Mouse (Mus musculus) midbrain, embryonic 13.5 days (tissue): ENCODE data around the gene Tsks. TPM values are rescaled to one million over a fixed set of nuclear protein-coding genes. Genes with fewer than 3 reads are reported as not detected.

Experiments used
- ATAC-seq: fragments of 200-750 bp; cut with Nextera tagmentation; 2 replicates; pipeline ENCODE4 v1.8.0; 2017; ENCODE audit warnings: mild to moderate bottlenecking, moderate TSS enrichment, moderate library complexity
- H3K27ac ChIP-seq: fragments of 300-500 bp; sonication (generic); 2 replicates; pipeline ENCODE4 v1.5.1; 2015; ENCODE audit warnings: inconsistent platforms, mild to moderate bottlenecking, moderate library complexity
- H3K27me3 ChIP-seq: fragments of 300-500 bp; sonication (generic); 2 replicates; pipeline ENCODE4 v1.6.1; 2015; ENCODE audit warnings: mild to moderate bottlenecking, inconsistent platforms
- H3K36me3 ChIP-seq: fragments of 300-500 bp; sonication (generic); 2 replicates; pipeline ENCODE4 v1.6.1; 2015; ENCODE audit warnings: mild to moderate bottlenecking, inconsistent platforms
- H3K4me1 ChIP-seq: fragments of 300-500 bp; sonication (generic); replicated peaks from 2 replicates; pipeline ENCODE4 v1.6.1; 2015; ENCODE audit warnings: inconsistent platforms
- H3K4me2 ChIP-seq: fragments of 300-500 bp; sonication (generic); replicated peaks from 2 replicates; pipeline ENCODE4 v1.6.1; 2015; ENCODE audit warnings: moderate library complexity, mild to moderate bottlenecking, inconsistent platforms
- H3K4me3 ChIP-seq: fragments of 300-500 bp; sonication (generic); replicated peaks from 2 replicates; pipeline ENCODE4 v1.5.1; 2015; ENCODE audit warnings: mild to moderate bottlenecking, inconsistent platforms
- H3K9ac ChIP-seq: fragments of 300-500 bp; sonication (generic); replicated peaks from 2 replicates; pipeline ENCODE4 v1.6.1; 2015; ENCODE audit warnings: mild to moderate bottlenecking, inconsistent platforms
- H3K9me3 ChIP-seq: fragments of 300-500 bp; sonication (generic); 2 replicates; pipeline ENCODE4 v1.6.1; 2016; ENCODE audit warnings: mild to moderate bottlenecking, inconsistent platforms
- WGBS: fragments of 180-500 bp; shearing (Covaris S2); methylation state at CpG from one replicate; pipeline ENCODE4 v1.1.7; 2015; 5-methylcytosine and 5-hydroxymethylcytosine counted together
- polyA plus RNA-seq: library from polyadenylated mRNA; unstranded; fragments of >200 nt; fragmentation: Nextera tagmentation; extraction: Ambion mirVana; gene quantifications from 2 replicates; pipeline ENCODE4 v1.2.1, GENCODE M21; 2015

The Tsks gene
- 0.17 TPM in 1 of 2 replicates, not detected in the other for polyA plus RNA-seq

DNA sequence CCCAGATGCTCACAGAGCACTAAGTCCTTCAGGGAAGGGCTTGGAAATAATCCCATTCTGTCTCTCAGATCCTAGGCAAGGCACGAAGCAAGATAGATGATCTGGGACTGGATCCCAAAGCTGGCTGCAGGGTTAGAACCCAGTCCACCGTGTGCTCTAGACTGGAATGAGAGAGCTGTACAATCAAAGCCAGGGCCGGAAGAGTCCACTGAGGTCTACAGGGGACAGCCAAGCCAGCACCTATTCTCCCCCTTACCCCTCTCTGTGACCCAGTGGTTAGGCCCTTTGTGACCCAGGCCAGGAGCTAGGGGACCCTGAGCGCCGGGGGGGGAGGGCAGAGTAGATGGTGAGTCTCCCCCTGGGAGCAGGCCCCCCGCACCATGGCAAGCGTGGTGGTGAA is at the start of gene Tsks:
Gene Tsks (plus strand): TSS at position 301 of the 400 bp plus-strand sequence.
- no peak for ATAC-seq
- 81% methylated on average over 7 of the region's 7 CpGs for WGBS
- no peaks in the 10 kb centered on the region for H3K36me3 ChIP-seq
- H3K4me2 ChIP-seq: no peak within 1 kb of the TSS
- H3K4me1 ChIP-seq: no peaks in the 10 kb centered on the region
- H3K9ac ChIP-seq: no peak within 1 kb of the TSS
- no peaks in the 10 kb centered on the region for H3K9me3 ChIP-seq
- peaks cover 5% of the 10 kb centered on the region; the same call in 1 of the 2 replicates for H3K27me3 ChIP-seq
- H3K27ac ChIP-seq: no peak within 1 kb of the TSS
- H3K4me3 ChIP-seq: no peak within 1 kb of the TSS

GRCm38 (mm10) chr7:44894175-44894574 is 48.8 kb upstream of the Tsks start:
- Histone ChIP-seq H3K4me1 (peaks cover 76% of the 10 kb centered on the region), H3K4me2 (no peak overlapping the region; the same call in 1 of the 2 replicates), H3K36me3 (peaks cover 20% of the 10 kb centered on the region), H3K27me3 (no peaks in the 10 kb centered on the region), H3K9ac (no peak overlapping the region), H3K9me3 (no peaks in the 10 kb centered on the region), H3K27ac (peak overlapping the region; percentile 95), H3K4me3 (no peak overlapping the region)
- 94% methylated on average over 3 of the region's 3 CpGs for WGBS
- no peak for ATAC-seq

GRCm38 (mm10) chr7:44895206-44895592 is 47.8 kb upstream of the Tsks start:
- Histone ChIP-seq H3K4me1 (peaks cover 68% of the 10 kb centered on the region), H3K4me3 (peak overlapping the region; percentile 56), H3K9me3 (no peaks in the 10 kb centered on the region), H3K27me3 (no peaks in the 10 kb centered on the region), H3K27ac (peak overlapping the region; percentile 95), H3K4me2 (peak overlapping the region; percentile 82), H3K36me3 (peaks cover 23% of the 10 kb centered on the region), H3K9ac (peak overlapping the region; percentile 28; the same call in 1 of the 2 replicates)
- 23% methylated on average over 7 of the region's 7 CpGs for WGBS
- ATAC-seq: no peak; the same call in 1 of the 2 replicates

- Histone ChIP-seq H3K36me3 (peaks cover 23% of the 10 kb centered on the region), H3K9me3 (no peaks in the 10 kb centered on the region), H3K9ac (peak within 1 kb of the TSS; percentile 71), H3K4me1 (peaks cover 68% of the 10 kb centered on the region), H3K4me3 (peak within 1 kb of the TSS; percentile 56), H3K27ac (peak within 1 kb of the TSS; percentile 95), H3K4me2 (peak within 1 kb of the TSS; percentile 82), H3K27me3 (no peaks in the 10 kb centered on the region)
- ATAC-seq: peak; percentile 76
- WGBS: under 1% methylated on average over 34 of the region's 34 CpGs
Observed at GRCm38 (mm10) chr7:44895593-44896434, 47.2 kb upstream of the Tsks start, which contains the start of gene Fuz. Gene Fuz (plus strand): TSS chr7:44896079.

GRCm38 (mm10) chr7:44896499-44896898 is 46.5 kb upstream of the Tsks start:
- H3K9ac ChIP-seq: peak overlapping the region; percentile 71
- peaks cover 68% of the 10 kb centered on the region for H3K4me1 ChIP-seq
- H3K4me3 ChIP-seq: peak overlapping the region; percentile 56
- ATAC-seq: no peak
- H3K27me3 ChIP-seq: no peaks in the 10 kb centered on the region
- no peaks in the 10 kb centered on the region for H3K9me3 ChIP-seq
- WGBS: 27% methylated on average over 10 of the region's 10 CpGs
- H3K4me2 ChIP-seq: peak overlapping the region; percentile 82
- H3K27ac ChIP-seq: peak overlapping the region; percentile 95
- H3K36me3 ChIP-seq: peaks cover 28% of the 10 kb centered on the region

- Histone ChIP-seq H3K9me3 (no peaks in the 10 kb centered on the region), H3K4me2 (0 out of 2 replicates have a peak overlapping the region, but pooled peaks have one; percentile 20), H3K36me3 (peaks cover 49% of the 10 kb centered on the region), H3K4me3 (no peak overlapping the region), H3K27ac (no peak overlapping the region), H3K4me1 (peaks cover 63% of the 10 kb centered on the region), H3K9ac (peak overlapping the region; percentile 39; the same call in 1 of the 2 replicates), H3K27me3 (no peaks in the 10 kb centered on the region)
- no peak for ATAC-seq
- 44% methylated on average over 19 of the region's 19 CpGs for WGBS
Observed at GRCm38 (mm10) chr7:44898607-44899006, 44.4 kb upstream of the Tsks start.

DNA sequence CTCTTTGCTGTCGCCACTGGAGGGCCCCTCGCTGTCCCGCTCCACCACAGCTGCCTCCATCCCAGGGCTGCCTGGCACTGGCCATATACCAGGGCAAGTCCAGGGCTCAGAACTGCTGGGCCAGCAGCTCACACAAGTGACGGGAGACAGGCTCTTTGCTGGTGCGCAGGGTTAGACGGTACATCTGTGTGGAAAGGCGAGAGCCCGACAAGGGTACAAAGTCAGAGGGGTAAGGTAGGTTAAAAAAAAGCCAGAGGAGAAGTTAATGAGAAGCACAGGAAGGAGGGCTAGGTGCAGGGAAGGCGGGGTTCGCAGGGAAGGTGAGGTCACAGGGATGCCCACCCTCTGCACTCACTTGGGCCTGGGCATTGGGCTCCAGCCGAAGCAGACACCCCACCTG is 42.4 kb upstream of the Tsks start:
- H3K36me3 ChIP-seq: peaks cover 69% of the 10 kb centered on the region
- no peak overlapping the region for H3K4me2 ChIP-seq
- peak overlapping the region; percentile 36; the same call in 1 of the 2 replicates for H3K27ac ChIP-seq
- H3K4me1 ChIP-seq: peaks cover 46% of the 10 kb centered on the region
- H3K27me3 ChIP-seq: no peaks in the 10 kb centered on the region
- H3K4me3 ChIP-seq: no peak overlapping the region
- no peak for ATAC-seq
- H3K9ac ChIP-seq: 0 out of 2 replicates have a peak overlapping the region, but pooled peaks have one; percentile 14
- WGBS: 83% methylated on average over 11 of the region's 11 CpGs
- H3K9me3 ChIP-seq: no peaks in the 10 kb centered on the region

GRCm38 (mm10) chr7:44901230-44901722 is 41.7 kb upstream of the Tsks start:
- ATAC-seq: peak; percentile 31; the same call in 1 of the 2 replicates
- H3K27ac ChIP-seq: peak overlapping the region; percentile 47; the same call in 1 of the 2 replicates
- peaks cover 76% of the 10 kb centered on the region for H3K36me3 ChIP-seq
- peak overlapping the region; percentile 49 for H3K9ac ChIP-seq
- no peaks in the 10 kb centered on the region for H3K9me3 ChIP-seq
- H3K27me3 ChIP-seq: no peaks in the 10 kb centered on the region
- peaks cover 44% of the 10 kb centered on the region for H3K4me1 ChIP-seq
- WGBS: 14% methylated on average over 21 of the region's 21 CpGs
- H3K4me3 ChIP-seq: peak overlapping the region; percentile 18
- peak overlapping the region; percentile 46 for H3K4me2 ChIP-seq

GRCm38 (mm10) chr7:44905430-44905829 is 37.6 kb upstream of the Tsks start:
- Histone ChIP-seq H3K4me1 (peaks cover 15% of the 10 kb centered on the region), H3K4me2 (no peak overlapping the region), H3K4me3 (no peak overlapping the region), H3K27ac (no peak overlapping the region), H3K9ac (no peak overlapping the region), H3K27me3 (no peaks in the 10 kb centered on the region), H3K36me3 (peaks cover 98% of the 10 kb centered on the region), H3K9me3 (no peaks in the 10 kb centered on the region)
- no peak for ATAC-seq
- WGBS: 92% methylated on average over 20 of the region's 20 CpGs

GRCm38 (mm10) chr7:44908706-44909476 is 34.1 kb upstream of the Tsks start:
- Histone ChIP-seq H3K9me3 (no peaks in the 10 kb centered on the region), H3K4me2 (no peak overlapping the region)
- WGBS: 91% methylated on average over 15 of the region's 15 CpGs

GRCm38 (mm10) chr7:44914396-44914795 is 28.6 kb upstream of the Tsks start:
- Histone ChIP-seq H3K9me3 (no peaks in the 10 kb centered on the region), H3K9ac (no peak overlapping the region), H3K27me3 (no peaks in the 10 kb centered on the region), H3K4me1 (no peaks in the 10 kb centered on the region), H3K36me3 (peaks cover 82% of the 10 kb centered on the region), H3K4me3 (no peak overlapping the region), H3K27ac (no peak overlapping the region), H3K4me2 (no peak overlapping the region)
- 95% methylated on average over 2 of the region's 2 CpGs for WGBS
- no peak for ATAC-seq

More at GRCm38 (mm10) chr7:44908706-44909476, 34.1 kb upstream of the Tsks start:
- H3K4me1 ChIP-seq: no peaks in the 10 kb centered on the region
- H3K27ac ChIP-seq: no peak overlapping the region
- ATAC-seq: no peak
- H3K27me3 ChIP-seq: no peaks in the 10 kb centered on the region
- H3K9ac ChIP-seq: no peak overlapping the region
- peaks cover 98% of the 10 kb centered on the region for H3K36me3 ChIP-seq
- H3K4me3 ChIP-seq: no peak overlapping the region
